Mouse (Mus musculus) skeletal muscle tissue, postnatal 0 days (tissue): ENCODE measurements around the gene Uchl5. TPM values are rescaled to one million over a fixed set of nuclear protein-coding genes. Genes with fewer than 3 reads are reported as not detected.

Source experiments
- polyA plus RNA-seq: library from polyadenylated mRNA; unstranded; fragments of >200 nt; fragmentation: Nextera tagmentation; extraction: Ambion mirVana; gene quantifications from 2 replicates; pipeline ENCODE4 v1.2.1, GENCODE M21; 2015

The Uchl5 gene
- polyA plus RNA-seq = 50.3 and 57.5 TPM in 2 replicates

GRCm38 (mm10) chr1:143776446-143777411 is at the start of gene Uchl5, which contains the start of gene Trove2:
Gene Uchl5 (plus strand): TSS chr1:143777272.
Gene Trove2 (minus strand): TSS chr1:143777068.

Other genes with a start within 250 kb of the Uchl5 start
- 7.9 and 15.6 TPM in 2 replicates for gene B3galt2, start 136.6 kb upstream of the Uchl5 start, polyA plus RNA-seq
- gene Cdc73, start 74.4 kb upstream of the Uchl5 start, polyA plus RNA-seq = 15.6 and 19.7 TPM in 2 replicates
- gene Glrx2, start 60.9 kb upstream of the Uchl5 start, polyA plus RNA-seq = 94.3 and 101 TPM in 2 replicates
- gene Trove2, start 204 bp upstream of the Uchl5 start, polyA plus RNA-seq = 5.4 and 5.9 TPM in 2 replicates
- gene Rgs2, start 226.9 kb downstream of the Uchl5 start, polyA plus RNA-seq = 58.8 and 100 TPM in 2 replicates